Mouse (Mus musculus) hindlimb bud, embryonic 11.5 days (tissue): ENCODE results near the gene Cdc14b.
"Not testable (repeated sequence)": the region's sequence is repeated elsewhere in the genome, so short reads cannot be mapped to it uniquely, and the experiment has no call there.

Experiments
- DNase-seq: peaks from one replicate; pipeline ENCODE4 v3.0.0-alpha.2; 2012; ENCODE audit warnings: low read depth, low spot score; ENCODE audit errors: extremely low spot score

Cdc14b gene

DNA sequence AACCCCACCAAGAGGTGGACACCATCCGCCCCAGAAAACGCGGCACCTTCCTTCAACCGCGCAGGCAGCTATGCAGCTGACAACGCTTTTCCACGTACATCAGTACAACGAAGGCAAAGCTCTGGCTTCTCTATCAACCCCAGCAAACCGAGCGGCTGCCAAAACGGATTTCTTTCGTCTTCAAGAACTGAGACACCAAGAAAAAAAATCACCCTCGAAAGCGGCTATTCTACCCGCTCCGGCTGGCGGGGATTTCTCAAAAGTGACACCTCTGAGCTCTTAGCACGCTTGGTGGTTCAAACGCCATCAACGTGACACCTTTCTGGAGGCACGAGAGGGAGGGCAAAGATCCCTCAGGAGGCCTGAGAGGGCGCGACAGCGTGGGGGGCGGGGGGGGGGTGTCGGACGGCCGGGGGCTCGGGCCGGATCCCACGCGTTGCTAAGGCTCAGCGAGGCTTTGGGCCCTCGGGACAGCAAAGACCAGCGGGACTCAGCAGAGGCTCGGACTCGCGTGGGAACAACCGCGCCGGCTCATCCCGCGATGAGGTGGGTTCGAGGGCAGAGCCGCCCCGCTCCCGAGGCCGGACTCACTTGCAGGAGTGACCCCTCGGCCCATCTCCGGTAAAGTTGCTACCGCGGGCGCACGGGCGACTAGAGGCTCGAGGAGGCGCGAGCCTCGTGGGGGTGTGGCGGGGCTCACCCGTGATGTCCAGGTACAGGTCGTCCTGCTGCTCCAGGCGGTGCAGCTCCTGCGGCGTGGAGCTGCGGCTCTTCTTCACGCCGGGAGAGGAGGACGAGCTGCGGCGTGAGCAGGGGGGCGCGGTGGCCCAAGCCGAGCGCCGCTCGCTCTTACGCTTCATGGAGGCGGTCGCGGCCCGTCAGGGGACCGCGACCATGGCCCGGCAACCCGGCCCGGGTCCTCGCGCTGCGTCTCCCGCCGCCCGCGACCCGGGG, 922 bp downstream of the Cdc14b start:
- no peak for DNase-seq

DNA sequence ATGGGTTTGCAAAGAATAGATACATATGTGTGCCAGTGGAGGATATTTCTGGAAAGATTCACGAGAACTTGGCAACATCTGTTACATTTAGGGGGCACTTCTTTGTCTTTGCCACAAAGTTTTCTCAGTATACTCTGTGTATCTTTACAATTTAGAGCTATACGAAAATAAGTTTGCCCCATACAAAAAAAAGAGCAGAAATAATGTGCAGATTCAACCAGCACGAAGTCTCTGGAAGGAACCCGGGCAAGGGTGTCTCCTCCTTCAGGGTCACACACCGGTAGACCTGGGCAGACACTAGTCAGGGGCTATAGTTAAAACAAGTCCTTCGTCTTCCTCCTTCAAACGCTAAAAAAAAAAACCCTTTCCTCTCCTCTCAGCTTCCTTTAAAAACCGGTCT, 1.7 kb downstream of the Cdc14b start:
- DNase-seq = no peak

DNA sequence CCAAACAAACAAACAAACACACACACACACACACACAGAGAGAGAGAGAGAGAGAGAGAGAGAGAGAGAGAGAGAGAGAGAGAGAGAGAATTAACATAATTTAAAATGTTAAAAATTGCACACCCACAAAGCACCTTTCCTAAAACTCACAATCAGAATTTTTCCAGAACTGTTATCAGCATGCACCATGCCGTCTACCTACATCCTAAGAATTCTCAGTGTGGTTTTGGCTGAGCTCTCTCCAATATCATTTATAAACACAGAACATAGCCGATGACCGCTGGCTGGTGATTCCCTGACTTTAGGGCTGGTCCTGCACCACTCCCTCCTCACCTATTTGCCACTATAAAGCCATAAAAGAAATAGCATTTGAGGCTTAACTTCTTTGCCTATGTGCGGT, 6.7 kb downstream of the Cdc14b start:
- DNase-seq = no peak

DNA sequence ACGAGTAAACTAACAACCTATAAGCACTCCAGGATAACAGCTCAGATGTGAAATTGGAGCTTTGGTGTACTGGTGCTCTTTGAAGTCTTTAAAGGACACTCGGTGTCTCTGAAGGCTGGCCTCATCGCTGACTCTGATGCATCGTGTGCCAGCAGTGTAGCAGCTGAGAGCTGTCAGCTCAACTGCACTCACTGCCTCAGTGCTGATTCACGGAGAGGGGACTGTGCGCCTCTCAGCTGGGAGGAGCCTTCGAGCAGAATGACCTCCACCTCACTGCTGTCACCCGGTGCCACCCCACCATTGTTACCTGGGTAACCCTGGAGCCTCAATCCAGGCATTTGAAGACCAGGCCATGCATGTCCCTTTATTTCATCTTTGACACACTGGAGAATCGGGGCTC, 7.9 kb downstream of the Cdc14b start:
- DNase-seq = no peak

DNA sequence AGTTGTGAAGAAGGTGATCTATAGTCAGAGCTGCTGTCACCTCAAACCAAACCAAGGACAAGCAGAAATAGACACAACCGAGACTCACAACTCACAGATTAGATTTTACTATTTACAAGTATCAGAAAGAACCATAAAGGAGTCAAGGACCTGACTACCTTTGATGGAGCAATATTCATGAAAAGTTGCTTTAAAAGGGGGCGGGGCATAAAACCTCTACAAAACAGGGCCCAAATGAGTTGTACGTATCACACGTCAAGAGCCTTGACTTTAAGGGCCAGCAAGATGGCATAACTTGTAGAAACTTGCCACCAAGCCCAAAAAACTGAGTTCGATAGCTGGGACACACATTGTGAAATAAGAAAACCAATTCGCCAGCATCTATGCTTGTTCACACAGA, 10.5 kb downstream of the Cdc14b start:
- no peak for DNase-seq

DNA sequence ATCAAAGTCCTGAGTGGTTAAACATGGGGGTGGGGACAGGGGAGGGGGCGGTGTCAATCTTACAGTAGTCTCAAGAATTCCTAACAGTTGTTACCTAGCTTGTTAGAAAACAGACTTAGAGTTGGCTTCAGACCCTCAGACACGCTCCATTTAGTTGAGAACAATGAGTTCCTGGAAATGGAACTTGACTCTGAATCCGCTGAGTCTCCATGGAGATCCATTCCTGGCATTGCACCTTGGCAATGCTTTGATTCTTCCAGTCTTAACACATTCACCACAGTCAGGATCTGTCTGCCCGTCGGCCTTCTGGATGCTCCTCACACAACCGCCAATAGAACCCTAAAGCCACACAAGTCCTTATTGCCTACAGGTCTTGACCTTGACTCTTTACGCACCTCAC, 15.2 kb downstream of the Cdc14b start:
- DNase-seq = no peak

DNA sequence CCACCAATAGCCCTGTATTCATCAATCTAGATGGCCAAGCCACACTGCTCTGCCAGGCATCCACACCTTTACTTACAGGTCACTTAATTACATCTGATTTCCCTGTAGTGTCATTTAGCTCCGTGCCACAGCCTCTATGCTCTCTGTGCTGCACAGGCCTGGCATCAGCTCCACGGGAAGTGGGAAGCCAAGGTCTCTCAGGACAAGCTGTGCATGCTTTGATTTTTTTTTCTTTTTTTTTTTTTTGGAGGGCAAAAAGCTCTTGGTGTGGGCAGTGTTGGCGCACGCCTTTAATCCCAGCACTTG, 16.6 kb downstream of the Cdc14b start:
- DNase-seq = no peak

DNA sequence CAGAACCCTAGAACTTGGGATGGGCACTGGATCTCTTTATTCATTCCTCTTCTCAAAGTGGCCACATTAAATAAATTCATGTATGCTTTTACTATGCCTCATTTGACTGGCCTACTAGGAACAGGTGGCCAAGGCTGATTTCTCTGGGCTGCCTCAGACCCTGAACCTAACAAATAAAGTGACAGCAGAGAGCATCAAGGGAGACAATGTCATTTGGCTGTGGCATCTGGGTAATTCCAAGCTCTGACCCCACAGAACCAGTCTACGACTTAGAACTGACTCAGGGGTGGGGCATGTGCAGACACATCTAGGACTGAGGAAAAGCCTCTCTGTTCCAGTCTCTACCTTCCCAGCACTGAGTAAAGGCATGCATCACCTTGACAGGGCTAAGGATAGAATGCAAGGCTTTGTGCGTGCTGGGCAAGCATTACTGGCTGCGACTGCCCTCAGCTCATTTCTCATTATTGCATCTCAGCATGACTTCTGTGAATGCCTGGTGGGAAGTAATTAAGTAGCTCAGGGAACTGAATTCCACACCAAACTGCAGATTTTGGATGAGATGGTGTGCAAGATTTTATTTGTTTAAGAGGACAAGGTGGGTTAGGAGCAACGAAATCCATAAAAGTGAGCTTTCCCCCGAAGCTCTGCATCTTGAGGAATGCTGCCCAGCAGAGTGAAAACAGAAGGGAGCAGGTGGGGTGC, 17.1 kb downstream of the Cdc14b start:
- DNase-seq = no peak

DNA sequence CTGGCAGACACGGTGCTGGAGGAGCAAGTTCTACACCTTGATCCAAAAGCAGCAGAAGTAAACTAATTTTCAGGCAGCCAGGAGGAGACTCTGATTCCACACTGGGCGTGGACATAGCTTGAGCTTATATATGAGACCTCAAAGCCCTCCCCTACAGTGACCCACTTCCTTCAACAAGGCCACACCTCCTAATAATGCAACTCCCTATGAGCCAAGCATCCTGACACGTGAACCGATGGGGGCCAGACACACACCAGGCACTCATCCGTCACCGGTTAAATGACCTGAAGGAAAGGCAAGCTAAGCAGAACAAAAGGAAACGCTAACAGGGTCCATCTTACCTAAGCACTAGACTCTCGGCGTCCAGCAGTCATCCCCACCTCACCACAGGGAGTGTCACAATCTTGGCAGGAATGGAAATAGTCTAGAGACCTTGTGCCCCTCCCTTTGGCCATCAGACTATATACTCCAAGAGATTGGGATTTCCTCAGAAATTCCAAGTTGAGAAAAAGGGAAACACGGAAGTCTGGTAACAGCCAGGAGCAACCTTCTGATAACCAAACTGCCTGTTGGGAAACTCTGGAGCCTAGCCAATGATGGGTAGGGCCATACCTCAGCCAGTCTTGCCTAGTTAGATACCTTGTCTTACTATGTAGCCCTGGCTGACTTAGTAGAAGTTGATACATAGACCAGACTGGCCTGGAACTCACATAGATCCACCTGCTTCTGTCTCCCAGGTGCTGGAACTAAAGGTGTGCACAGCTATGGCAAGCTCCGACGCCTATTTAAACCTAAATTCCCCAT, 17.9 kb downstream of the Cdc14b start:
- no peak for DNase-seq

DNA sequence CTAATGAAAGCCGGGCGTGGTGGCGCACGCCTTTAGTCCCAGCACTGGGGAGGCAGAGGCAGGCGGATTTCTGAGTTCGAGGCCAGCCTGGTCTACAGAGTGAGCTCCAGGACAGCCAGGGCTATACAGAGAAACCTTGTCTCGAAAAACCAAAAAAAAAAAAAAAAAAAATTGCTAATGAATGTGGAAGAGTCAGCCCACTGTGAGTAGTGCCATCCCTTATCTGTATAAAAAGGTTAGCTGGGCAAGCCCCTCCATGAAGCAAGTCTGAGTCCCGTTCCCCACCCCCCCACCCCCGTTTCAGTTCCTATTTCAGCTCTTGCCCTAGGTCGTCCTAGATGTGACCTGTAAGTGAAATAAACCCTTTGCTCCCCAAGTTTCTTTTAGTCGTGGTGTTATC, 20.9 kb downstream of the Cdc14b start:
- DNase-seq = not testable (repeated sequence)

DNA sequence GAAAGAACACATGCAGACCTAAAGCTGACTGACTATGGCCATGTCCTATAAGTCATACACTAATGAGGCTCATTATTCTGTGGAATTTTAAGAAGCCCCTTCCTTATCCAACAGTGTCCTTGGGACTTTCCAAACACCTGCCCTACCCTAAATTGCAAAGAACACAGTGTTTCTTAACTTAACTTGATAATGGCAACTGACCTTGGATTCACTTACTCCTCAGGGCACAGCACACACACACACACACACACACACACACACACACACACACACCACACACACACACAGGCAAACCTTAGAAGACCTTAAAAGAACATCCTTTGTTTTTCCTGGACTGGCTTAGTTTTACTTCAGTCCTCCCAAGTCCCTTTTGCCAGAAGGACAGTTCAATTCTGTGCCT, 21.4 kb downstream of the Cdc14b start:
- DNase-seq = no peak

DNA sequence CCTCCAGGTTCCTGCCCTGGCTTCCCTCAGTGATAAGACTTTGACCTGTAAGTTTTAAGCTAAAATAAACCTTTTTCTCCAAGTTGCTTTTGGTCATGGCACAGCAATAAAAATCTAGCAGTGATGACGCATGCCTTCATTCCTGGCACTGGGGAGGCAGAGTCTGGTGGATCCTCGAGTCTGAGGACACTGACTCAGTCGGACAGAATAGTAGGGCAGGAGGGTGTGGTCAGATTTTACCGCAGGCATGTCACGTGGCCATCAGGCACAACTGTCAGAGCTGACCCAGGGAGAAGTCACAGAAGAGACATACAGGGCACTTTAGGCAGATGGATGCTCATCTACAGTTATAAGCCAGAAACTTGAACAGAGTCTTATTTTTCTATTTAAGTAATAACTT, 22.9 kb downstream of the Cdc14b start:
- DNase-seq = no peak

DNA sequence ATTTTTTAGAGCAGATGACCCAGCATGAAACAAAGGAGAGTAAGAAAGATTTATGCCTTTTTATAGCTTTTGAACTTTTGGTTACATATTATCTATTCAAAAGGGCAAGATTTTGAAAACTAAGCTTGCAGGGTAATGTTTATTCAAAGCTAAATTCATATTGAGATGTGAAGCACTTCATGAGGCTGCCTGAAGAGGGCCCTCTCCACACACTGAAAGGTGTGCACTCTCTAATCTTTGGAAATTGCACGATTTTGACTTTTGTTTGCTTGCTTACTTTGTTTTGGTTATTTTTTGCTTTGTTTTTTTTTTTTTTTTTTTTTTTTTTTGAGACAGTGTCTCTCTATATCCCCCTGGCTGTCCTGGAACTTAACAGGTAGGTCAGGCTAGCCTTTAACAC, 24.7 kb downstream of the Cdc14b start:
- no peak for DNase-seq

DNA sequence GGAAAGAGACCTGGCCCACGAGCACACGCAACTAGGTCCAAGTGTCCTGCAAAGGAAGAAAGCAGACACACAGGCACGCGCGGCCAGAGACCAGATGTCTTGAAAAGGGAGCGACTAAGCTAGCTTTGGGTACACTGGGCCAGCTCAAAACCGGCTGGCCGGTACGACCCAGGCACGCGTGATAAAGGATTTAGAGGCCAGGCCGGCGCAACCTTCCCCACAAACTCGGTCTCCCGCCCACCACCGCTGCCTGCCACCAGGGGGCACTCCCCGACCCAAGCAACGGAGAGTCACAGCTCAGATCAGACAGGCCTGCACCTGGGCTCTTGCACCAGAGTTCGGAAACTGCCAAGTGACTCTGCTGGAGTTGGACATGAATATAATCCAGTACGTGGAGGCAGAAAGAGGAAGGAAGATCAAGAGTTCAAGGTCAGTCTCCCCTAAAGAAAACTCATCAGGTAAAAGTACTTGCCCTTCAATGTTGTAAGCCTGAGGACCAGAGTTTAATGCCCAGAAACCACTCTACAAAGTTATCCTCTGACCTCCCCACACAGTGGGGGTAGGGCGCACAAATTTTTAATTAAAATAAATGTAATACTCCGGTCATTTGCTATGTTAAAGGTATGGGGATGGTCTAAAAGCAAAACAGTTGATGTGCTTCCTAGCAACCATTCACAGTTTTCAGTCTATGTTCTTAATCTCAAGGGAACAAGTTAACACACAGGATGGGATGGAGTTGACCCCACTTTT, 26.1 kb downstream of the Cdc14b start:
- DNase-seq = no peak

DNA sequence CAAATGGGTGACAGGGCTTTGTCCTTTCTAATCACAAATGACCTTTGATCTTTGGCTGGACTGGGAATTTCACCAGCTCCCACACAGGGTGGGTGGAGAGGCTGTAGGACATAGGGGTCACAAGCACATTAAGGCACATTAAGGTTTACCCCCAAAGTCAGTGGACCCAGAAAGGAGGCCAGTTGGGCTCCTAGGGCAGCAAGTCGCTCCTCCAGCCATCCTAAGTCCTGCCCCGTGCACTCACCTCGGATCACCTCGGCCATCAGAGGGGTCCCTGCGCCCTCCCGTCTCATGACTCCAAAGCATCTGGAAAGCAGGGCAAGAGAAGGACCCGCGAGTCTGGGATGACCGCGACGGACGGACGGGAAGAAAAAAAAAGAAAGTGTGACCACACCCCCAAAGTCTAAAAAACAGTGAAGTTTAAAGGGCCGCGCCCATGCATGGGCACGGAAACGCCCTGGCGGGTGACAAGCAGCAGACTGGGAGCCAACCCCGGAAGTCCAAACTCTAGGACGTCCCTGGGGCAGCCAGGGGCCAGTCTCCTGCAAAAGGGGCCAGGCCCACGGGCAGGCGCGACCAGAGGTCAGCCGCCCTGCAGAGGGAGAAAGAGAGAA, 26.8 kb downstream of the Cdc14b start:
- no peak for DNase-seq

DNA sequence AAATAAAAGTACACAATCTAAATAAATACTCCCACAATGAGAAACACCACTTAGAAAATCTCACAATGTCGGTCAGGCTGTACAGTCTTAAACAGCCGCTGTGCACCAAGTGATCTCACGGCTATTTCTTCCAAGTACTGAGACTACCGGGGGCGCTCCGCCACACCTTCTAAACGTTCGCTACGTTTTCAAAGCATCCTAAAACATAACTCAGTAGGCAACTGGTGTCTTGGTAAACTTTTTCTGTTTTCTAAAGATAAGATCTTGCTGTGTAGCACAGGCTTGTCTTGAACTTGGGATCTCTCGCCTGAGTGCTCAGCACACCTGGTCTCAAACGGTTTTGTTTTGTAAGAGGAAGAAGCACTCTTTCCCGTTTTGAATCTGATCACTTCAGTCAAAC, 29.0 kb downstream of the Cdc14b start:
- no peak for DNase-seq

DNA sequence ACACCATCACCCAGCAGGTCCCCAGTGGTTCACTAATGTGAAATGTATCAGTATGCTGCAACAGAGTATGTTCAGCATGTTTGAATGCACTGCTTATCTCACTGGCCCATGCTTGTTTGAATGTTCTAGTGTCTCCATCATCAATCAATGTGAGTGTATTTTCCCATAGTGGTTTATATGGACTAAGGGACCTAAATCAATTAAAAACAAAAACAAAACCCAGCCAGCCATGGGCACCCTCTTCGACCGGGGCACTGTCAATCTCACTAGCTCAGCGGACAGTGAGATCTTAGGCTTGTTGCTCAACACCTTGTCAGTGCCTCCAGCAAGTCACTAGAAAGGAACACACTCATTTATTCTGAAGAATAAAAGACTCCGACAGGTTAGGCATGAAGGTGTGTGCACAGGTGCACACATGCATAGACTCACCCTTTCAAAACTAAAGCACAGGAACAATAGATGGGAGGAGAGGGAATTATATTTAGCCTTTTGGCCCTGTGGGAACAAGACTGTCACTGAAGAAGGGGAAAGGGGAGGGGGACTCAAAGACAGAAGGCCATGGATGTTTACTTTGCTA, 30.3 kb downstream of the Cdc14b start:
- DNase-seq = no peak

DNA sequence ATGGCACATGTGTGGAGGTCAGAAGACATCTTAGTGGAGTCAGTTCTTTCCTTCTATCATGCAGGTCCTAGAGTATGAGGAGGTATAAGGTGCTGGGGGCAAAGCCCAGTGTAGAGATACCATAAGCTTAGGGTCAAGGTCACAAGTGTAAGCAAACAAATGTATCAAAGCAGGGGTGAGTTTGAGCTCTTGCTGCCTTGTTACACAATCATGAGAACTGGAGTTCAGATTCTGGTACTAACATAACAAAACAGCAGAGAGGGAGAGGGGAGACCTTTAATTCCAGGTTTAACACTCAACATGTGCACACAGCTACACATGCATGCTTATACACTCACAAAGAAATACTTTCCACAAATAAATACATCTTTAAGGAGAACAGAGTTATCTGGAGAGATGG, 32.4 kb downstream of the Cdc14b start:
- no peak for DNase-seq

DNA sequence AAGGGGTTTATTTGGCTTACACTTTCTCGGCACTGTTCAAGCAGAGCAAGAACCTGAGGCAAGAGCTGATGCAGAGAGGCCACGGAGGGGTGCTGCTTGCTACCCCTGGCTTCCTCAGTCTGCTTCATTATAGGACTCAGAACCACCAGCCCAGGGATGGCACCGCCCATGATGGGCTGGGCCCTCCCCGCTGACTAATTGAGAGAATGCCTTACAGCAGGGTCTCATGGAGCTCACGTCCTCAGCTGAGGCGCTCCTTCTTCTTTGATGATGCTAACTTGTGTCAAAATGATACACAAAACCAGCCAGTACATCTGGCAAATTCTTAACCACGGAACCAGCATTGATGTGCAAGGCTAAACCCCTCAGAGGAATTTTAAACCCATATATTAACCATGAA, 34.5 kb downstream of the Cdc14b start:
- DNase-seq = no peak

DNA sequence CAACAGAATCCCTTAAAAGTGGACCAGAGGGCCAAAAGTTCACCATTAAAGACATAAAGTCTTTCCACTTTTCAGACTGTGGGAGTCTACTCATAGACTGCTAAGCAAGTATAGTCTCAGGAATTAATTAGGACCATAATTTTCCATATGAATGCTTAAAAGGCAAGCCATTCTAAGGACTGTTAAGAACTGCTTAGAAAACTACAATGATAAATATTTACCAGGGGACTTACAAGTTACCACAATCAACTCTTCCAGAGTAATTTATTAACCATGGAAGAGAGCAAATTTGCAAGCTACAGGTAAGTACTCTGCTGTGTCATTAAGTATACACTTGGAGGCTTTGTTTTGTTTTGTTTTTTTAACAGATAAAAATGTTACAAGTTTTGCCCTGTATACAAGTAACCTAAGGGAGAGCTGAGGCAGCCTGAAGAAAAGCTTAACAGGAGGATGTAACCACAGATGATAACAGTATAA, 37.4 kb downstream of the Cdc14b start:
- DNase-seq = no peak
